Mouse (Mus musculus): Measurements from ENCODE around the gene Rtn4. TPM values are rescaled to one million over a fixed set of nuclear protein-coding genes. Genes with fewer than 3 reads are reported as not detected.

Gene Rtn4
- polyA plus RNA-seq, 1 experiment from 2014 or later, result 73.7 TPM

- H3K4me3 ChIP-seq (ENCODE audit: low read depth, low read length), result no peak overlapping the region
- no peak overlapping the region for H3K27ac ChIP-seq (ENCODE audit: low read depth, low read length)
- no peak overlapping the region for H3K4me2 ChIP-seq (replicated peaks; ENCODE audit: low read depth, low read length)
- H3K9me3 ChIP-seq (ENCODE audit: control insufficient read depth, low read length), result no peaks in the 10 kb centered on the region
- no peaks in the 10 kb centered on the region for H3K36me3 ChIP-seq (ENCODE audit: control insufficient read depth, insufficient read depth, low read length)
- ATAC-seq (ENCODE audit: low FRiP score), result no peak
- DNase-seq (ENCODE audit: low spot score), result no peak
- H3K9ac ChIP-seq (ENCODE audit: low read depth, low read length), result no peak overlapping the region
- H3K27me3 ChIP-seq (ENCODE audit: control insufficient read depth, insufficient read depth, low read length), result no peaks in the 10 kb centered on the region
- H3K4me1 ChIP-seq (replicated peaks; ENCODE audit: control insufficient read depth, insufficient read depth, low read length), result no peaks in the 10 kb centered on the region
Measured at GRCm38 (mm10) chr11:29694754-29695153, 2.0 kb downstream of the Rtn4 start.

DNA sequence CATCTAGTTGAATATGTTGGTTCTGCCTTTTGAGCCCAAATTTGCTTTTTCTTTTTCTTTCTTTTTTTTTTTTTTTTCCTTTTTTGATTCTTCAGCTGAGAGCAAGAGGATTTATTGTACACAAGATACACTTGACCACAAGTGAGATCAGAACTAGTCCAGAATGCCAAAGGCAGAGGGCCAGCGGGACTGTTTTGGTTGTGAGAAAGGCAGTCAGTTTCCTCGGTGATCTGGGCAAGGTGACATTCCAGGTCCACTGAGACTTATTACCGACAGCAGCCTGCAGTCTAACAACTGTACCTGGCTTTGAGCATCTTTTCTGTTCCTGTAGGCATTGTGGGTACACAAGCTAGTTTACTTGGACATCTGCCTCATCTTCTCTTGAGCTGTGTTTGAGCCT lies 10.0 kb downstream of the Rtn4 start:
- DNase-seq (ENCODE audit: low spot score) (no peak), ATAC-seq (ENCODE audit: low FRiP score) (no peak)
- Histone ChIP-seq H3K27me3 (ENCODE audit: control insufficient read depth, insufficient read depth, low read length) (no peaks in the 10 kb centered on the region), H3K9me3 (ENCODE audit: control insufficient read depth, low read length) (no peaks in the 10 kb centered on the region), H3K9ac (ENCODE audit: low read depth, low read length) (no peak overlapping the region), H3K36me3 (ENCODE audit: control insufficient read depth, insufficient read depth, low read length) (no peaks in the 10 kb centered on the region), H3K4me1 (replicated peaks; ENCODE audit: control insufficient read depth, insufficient read depth, low read length) (no peaks in the 10 kb centered on the region), H3K4me3 (ENCODE audit: low read depth, low read length) (no peak overlapping the region), H3K27ac (ENCODE audit: low read depth, low read length) (no peak overlapping the region), H3K4me2 (replicated peaks; ENCODE audit: low read depth, low read length) (no peak overlapping the region)
- WGBS, result 88% methylated on average over 3 of the region's 3 CpGs

DNA sequence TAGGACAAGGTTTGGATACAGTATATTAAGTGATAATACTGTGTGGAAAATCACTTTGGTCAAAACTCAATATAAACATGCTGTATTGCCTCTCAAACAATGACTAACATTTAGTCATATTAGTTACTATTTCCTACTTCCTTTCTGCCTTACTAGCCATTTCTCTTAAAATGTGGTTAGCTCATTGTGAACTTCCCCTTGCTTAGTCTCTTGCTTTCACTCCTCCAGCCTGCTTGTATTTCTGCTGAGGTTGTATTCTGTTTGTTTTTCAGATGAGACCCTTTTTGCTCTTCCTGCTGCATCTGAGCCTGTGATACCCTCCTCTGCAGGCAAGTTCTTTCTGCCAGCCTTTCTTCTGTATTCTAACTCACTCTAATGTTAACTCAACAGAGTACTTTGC lies 12.5 kb downstream of the Rtn4 start:
- no peak for ATAC-seq (ENCODE audit: low FRiP score)
- no peak overlapping the region for H3K4me3 ChIP-seq (ENCODE audit: low read depth, low read length)
- H3K27me3 ChIP-seq (ENCODE audit: control insufficient read depth, insufficient read depth, low read length), result no peaks in the 10 kb centered on the region
- no peak overlapping the region for H3K9ac ChIP-seq (ENCODE audit: low read depth, low read length)
- H3K9me3 ChIP-seq (ENCODE audit: control insufficient read depth, low read length), result no peaks in the 10 kb centered on the region
- DNase-seq (ENCODE audit: low spot score), result no peak
- no peak overlapping the region for H3K27ac ChIP-seq (ENCODE audit: low read depth, low read length)
- H3K36me3 ChIP-seq (ENCODE audit: control insufficient read depth, insufficient read depth, low read length), result 0 out of 2 replicates have a peak, but pooled peaks cover 3% of the 10 kb centered on the region
- no peaks in the 10 kb centered on the region for H3K4me1 ChIP-seq (replicated peaks; ENCODE audit: control insufficient read depth, insufficient read depth, low read length)
- H3K4me2 ChIP-seq (replicated peaks; ENCODE audit: low read depth, low read length), result no peak overlapping the region

GRCm38 (mm10) chr11:29706845-29707244 lies 14.1 kb downstream of the Rtn4 start:
- ATAC-seq (ENCODE audit: low FRiP score), result no peak
- no peaks in the 10 kb centered on the region for H3K9me3 ChIP-seq (ENCODE audit: control insufficient read depth, low read length)
- DNase-seq (ENCODE audit: low spot score), result no peak
- no peaks in the 10 kb centered on the region for H3K4me1 ChIP-seq (replicated peaks; ENCODE audit: control insufficient read depth, insufficient read depth, low read length)
- H3K4me3 ChIP-seq (ENCODE audit: low read depth, low read length), result no peak overlapping the region
- H3K9ac ChIP-seq (ENCODE audit: low read depth, low read length), result no peak overlapping the region
- WGBS, result 93% methylated on average over 4 of the region's 4 CpGs
- H3K4me2 ChIP-seq (replicated peaks; ENCODE audit: low read depth, low read length), result no peak overlapping the region
- H3K27me3 ChIP-seq (ENCODE audit: control insufficient read depth, insufficient read depth, low read length), result no peaks in the 10 kb centered on the region
- H3K27ac ChIP-seq (ENCODE audit: low read depth, low read length), result no peak overlapping the region
- H3K36me3 ChIP-seq (ENCODE audit: control insufficient read depth, insufficient read depth, low read length), result 0 out of 2 replicates have a peak, but pooled peaks cover 3% of the 10 kb centered on the region

GRCm38 (mm10) chr11:29709512-29709911 lies 16.8 kb downstream of the Rtn4 start:
- no peak overlapping the region for H3K9ac ChIP-seq (ENCODE audit: low read depth, low read length)
- H3K36me3 ChIP-seq (ENCODE audit: control insufficient read depth, insufficient read depth, low read length), result 0 out of 2 replicates have a peak, but pooled peaks cover 3% of the 10 kb centered on the region
- H3K4me1 ChIP-seq (replicated peaks; ENCODE audit: control insufficient read depth, insufficient read depth, low read length), result no peaks in the 10 kb centered on the region
- H3K4me2 ChIP-seq (replicated peaks; ENCODE audit: low read depth, low read length), result no peak overlapping the region
- H3K4me3 ChIP-seq (ENCODE audit: low read depth, low read length), result no peak overlapping the region
- H3K27ac ChIP-seq (ENCODE audit: low read depth, low read length), result no peak overlapping the region
- DNase-seq (ENCODE audit: low spot score) (no peak), ATAC-seq (ENCODE audit: low FRiP score) (no peak)
- no peaks in the 10 kb centered on the region for H3K27me3 ChIP-seq (ENCODE audit: control insufficient read depth, insufficient read depth, low read length)
- no peaks in the 10 kb centered on the region for H3K9me3 ChIP-seq (ENCODE audit: control insufficient read depth, low read length)

DNA sequence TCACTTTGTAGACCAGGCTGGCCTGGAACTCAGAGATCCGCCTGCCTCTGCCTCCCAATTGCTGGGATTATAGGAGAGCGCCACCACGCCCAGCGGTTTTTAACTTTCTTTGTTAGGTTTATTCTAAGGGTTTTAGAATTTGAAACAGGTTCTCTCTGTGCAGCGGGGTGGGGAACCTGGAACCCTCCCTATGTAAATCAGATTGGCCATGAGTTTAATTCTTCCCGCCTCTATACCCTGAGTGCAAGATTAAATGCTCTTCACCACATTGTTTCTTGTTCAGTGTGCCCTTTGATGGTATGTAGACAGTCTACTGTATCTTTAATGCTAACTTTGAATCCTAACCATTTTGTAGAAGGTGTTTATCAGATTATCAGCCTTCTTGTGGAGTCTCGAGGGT lies 21.4 kb downstream of the Rtn4 start:
- Histone ChIP-seq H3K4me3 (ENCODE audit: low read depth, low read length) (no peak overlapping the region), H3K27ac (ENCODE audit: low read depth, low read length) (no peak overlapping the region), H3K9ac (ENCODE audit: low read depth, low read length) (no peak overlapping the region), H3K27me3 (ENCODE audit: control insufficient read depth, insufficient read depth, low read length) (no peaks in the 10 kb centered on the region), H3K4me1 (replicated peaks; ENCODE audit: control insufficient read depth, insufficient read depth, low read length) (no peaks in the 10 kb centered on the region), H3K4me2 (replicated peaks; ENCODE audit: low read depth, low read length) (no peak overlapping the region), H3K36me3 (ENCODE audit: control insufficient read depth, insufficient read depth, low read length) (no peaks in the 10 kb centered on the region), H3K9me3 (ENCODE audit: control insufficient read depth, low read length) (no peaks in the 10 kb centered on the region)
- ATAC-seq (ENCODE audit: low FRiP score), result no peak
- no peak for DNase-seq (ENCODE audit: low spot score)
- 91% methylated on average over 7 of the region's 7 CpGs for WGBS

GRCm38 (mm10) chr11:29714789-29715188 lies 22.0 kb downstream of the Rtn4 start:
- 93% methylated on average over 2 of the region's 2 CpGs for WGBS
- no peak for DNase-seq (ENCODE audit: low spot score)
- Histone ChIP-seq H3K9me3 (ENCODE audit: control insufficient read depth, low read length) (no peaks in the 10 kb centered on the region), H3K36me3 (ENCODE audit: control insufficient read depth, insufficient read depth, low read length) (no peaks in the 10 kb centered on the region), H3K27ac (ENCODE audit: low read depth, low read length) (no peak overlapping the region), H3K4me3 (ENCODE audit: low read depth, low read length) (no peak overlapping the region), H3K27me3 (ENCODE audit: control insufficient read depth, insufficient read depth, low read length) (no peaks in the 10 kb centered on the region), H3K4me1 (replicated peaks; ENCODE audit: control insufficient read depth, insufficient read depth, low read length) (no peaks in the 10 kb centered on the region), H3K9ac (ENCODE audit: low read depth, low read length) (no peak overlapping the region), H3K4me2 (replicated peaks; ENCODE audit: low read depth, low read length) (no peak overlapping the region)
- ATAC-seq (ENCODE audit: low FRiP score), result no peak

DNA sequence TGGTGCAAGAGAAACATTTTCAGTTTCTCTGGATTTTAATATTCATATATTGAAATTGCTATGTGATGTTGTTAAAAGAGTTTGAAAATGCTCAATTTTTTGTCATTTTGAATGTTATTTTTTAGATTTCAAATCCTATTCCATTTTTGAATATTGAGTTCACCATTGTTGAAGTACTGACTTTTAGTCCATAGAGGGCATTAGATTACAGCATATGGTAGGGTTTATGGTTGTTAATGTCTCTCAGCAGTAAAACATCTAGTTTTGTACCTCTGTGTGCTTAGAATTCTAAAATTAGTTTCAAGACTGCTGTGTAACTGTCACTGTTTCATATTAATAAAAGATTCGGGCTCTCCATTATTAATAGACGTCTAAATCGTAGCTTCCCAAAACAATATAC lies 22.8 kb downstream of the Rtn4 start:
- no peak overlapping the region for H3K4me3 ChIP-seq (ENCODE audit: low read depth, low read length)
- H3K36me3 ChIP-seq (ENCODE audit: control insufficient read depth, insufficient read depth, low read length), result no peaks in the 10 kb centered on the region
- no peak overlapping the region for H3K4me2 ChIP-seq (replicated peaks; ENCODE audit: low read depth, low read length)
- DNase-seq (ENCODE audit: low spot score), result no peak
- H3K27ac ChIP-seq (ENCODE audit: low read depth, low read length), result no peak overlapping the region
- 92% methylated on average over 3 of the region's 3 CpGs for WGBS
- no peaks in the 10 kb centered on the region for H3K4me1 ChIP-seq (replicated peaks; ENCODE audit: control insufficient read depth, insufficient read depth, low read length)
- H3K9me3 ChIP-seq (ENCODE audit: control insufficient read depth, low read length), result no peaks in the 10 kb centered on the region
- ATAC-seq (ENCODE audit: low FRiP score), result no peak
- H3K9ac ChIP-seq (ENCODE audit: low read depth, low read length), result no peak overlapping the region
- H3K27me3 ChIP-seq (ENCODE audit: control insufficient read depth, insufficient read depth, low read length), result no peaks in the 10 kb centered on the region

- no peak overlapping the region for H3K9ac ChIP-seq (ENCODE audit: low read depth, low read length)
- WGBS, result 87% methylated on average over 6 of the region's 6 CpGs
Measured at GRCm38 (mm10) chr11:29718541-29718940, 25.8 kb downstream of the Rtn4 start.

More at GRCm38 (mm10) chr11:29718541-29718940, 25.8 kb downstream of the Rtn4 start:
- Histone ChIP-seq H3K9me3 (ENCODE audit: control insufficient read depth, low read length) (no peaks in the 10 kb centered on the region), H3K36me3 (ENCODE audit: control insufficient read depth, insufficient read depth, low read length) (no peaks in the 10 kb centered on the region), H3K27me3 (ENCODE audit: control insufficient read depth, insufficient read depth, low read length) (no peaks in the 10 kb centered on the region), H3K4me2 (replicated peaks; ENCODE audit: low read depth, low read length) (no peak overlapping the region), H3K27ac (ENCODE audit: low read depth, low read length) (no peak overlapping the region), H3K4me1 (replicated peaks; ENCODE audit: control insufficient read depth, insufficient read depth, low read length) (no peaks in the 10 kb centered on the region), H3K4me3 (ENCODE audit: low read depth, low read length) (no peak overlapping the region)
- no peak for ATAC-seq (ENCODE audit: low FRiP score)
- no peak for DNase-seq (ENCODE audit: low spot score)
